Mouse (Mus musculus): ENCODE measurements around the gene Stk32b. TPM values are rescaled to one million over a fixed set of nuclear protein-coding genes. Genes with fewer than 3 reads are reported as not detected.

Gene Stk32b
- polyA plus RNA-seq, 1 experiment, result 0.40 TPM

Other genes starting within 250 kb of the Stk32b start
- gene Cytl1, start 18.3 kb upstream of the Stk32b start, polyA plus RNA-seq (2012; ENCODE audit: insufficient read depth, insufficient read length, missing spikeins), result 6.8 and 7.5 TPM in 2 replicates
- 1.8 and 2.9 TPM in 2 replicates for gene Msx1, start 107.4 kb upstream of the Stk32b start, polyA plus RNA-seq (2012; ENCODE audit: insufficient read depth, insufficient read length, missing spikeins)

Measured in brown adipose tissue, adult 24 weeks (tissue).